Mouse (Mus musculus): ENCODE measurements at regions not wholly inside any gene's neighbourhood (a gene's known extent, or its start where the extent isn't known, plus 50 kb on each side); places are given as distances from the start of the nearest gene placed in this dataset.
A peak's percentile ranks its signal among the peaks of the same experiment; 100 is the strongest.

GRCm38 (mm10) chr12:32628552-32628951 is 190.8 kb upstream of the Nampt start:
- Histone ChIP-seq H3K9me3 (ENCODE audit: control insufficient read depth, low read length) (no peaks in the 10 kb centered on the region), H3K9ac (ENCODE audit: low read length) (no peak overlapping the region), H3K4me3 (ENCODE audit: low read depth, low read length) (no peak overlapping the region), H3K27me3 (ENCODE audit: control insufficient read depth, insufficient read depth, low read length) (no peaks in the 10 kb centered on the region), H3K4me2 (replicated peaks; ENCODE audit: low read depth) (no peak overlapping the region), H3K4me1 (replicated peaks; ENCODE audit: control insufficient read depth, insufficient read depth) (no peaks in the 10 kb centered on the region), H3K36me3 (ENCODE audit: control insufficient read depth, insufficient read depth, low read length) (no peaks in the 10 kb centered on the region), H3K27ac (replicated peaks) (no peak overlapping the region)
- ATAC-seq (ENCODE audit: low FRiP score, low TSS enrichment): no peak
- 58% methylated on average over 1 of the region's 1 CpGs for WGBS
- DNase-seq (ENCODE audit: low spot score): no peak
- TF ChIP-seq CTCF (IDR thresholded peaks at IDR 0.05; ENCODE audit: low read depth) (no peak), EP300 (optimal IDR thresholded peaks at IDR 0.05) (no peak)

DNA sequence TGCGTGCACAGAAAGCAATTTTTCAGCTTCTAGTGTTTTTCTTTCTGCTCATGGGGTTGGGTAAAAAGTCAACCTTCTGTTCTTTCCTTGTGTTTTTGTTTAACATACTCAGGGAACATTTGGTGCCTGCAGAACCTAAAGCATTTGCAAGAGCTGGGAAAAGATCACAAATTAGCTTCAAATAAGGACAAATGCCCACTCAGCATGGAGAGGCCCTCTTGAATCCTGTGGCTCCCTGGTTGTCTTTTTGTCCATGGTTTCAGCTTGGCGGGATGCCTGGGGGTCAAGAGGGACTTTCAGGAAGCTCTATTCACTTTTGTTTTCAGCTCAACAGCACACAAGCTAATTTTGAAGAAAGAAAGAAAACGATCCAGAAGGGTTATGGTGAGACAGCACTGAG is 186.4 kb upstream of the Nampt start:
- TF ChIP-seq CTCF (IDR thresholded peaks at IDR 0.05; ENCODE audit: low read depth): no peak
- TF ChIP-seq EP300 (optimal IDR thresholded peaks at IDR 0.05): no peak
- H3K9ac ChIP-seq (ENCODE audit: low read length): no peak overlapping the region
- H3K4me1 ChIP-seq (replicated peaks; ENCODE audit: control insufficient read depth, insufficient read depth): no peaks in the 10 kb centered on the region
- H3K27me3 ChIP-seq (ENCODE audit: control insufficient read depth, insufficient read depth, low read length): no peaks in the 10 kb centered on the region
- no peak overlapping the region for H3K4me3 ChIP-seq (ENCODE audit: low read depth, low read length)
- WGBS: 65% methylated on average over 3 of the region's 3 CpGs
- H3K9me3 ChIP-seq (ENCODE audit: control insufficient read depth, low read length): no peaks in the 10 kb centered on the region
- H3K27ac ChIP-seq (replicated peaks): 0 out of 2 replicates have a peak overlapping the region, but pooled peaks have one; percentile 8
- ATAC-seq (ENCODE audit: low FRiP score, low TSS enrichment) (no peak), DNase-seq (ENCODE audit: low spot score) (no peak)
- no peaks in the 10 kb centered on the region for H3K36me3 ChIP-seq (ENCODE audit: control insufficient read depth, insufficient read depth, low read length)
- H3K4me2 ChIP-seq (replicated peaks; ENCODE audit: low read depth): no peak overlapping the region

- DNase-seq (ENCODE audit: low spot score) (no peak), ATAC-seq (ENCODE audit: low FRiP score, low TSS enrichment) (no peak)
- Histone ChIP-seq H3K27ac (replicated peaks) (no peak overlapping the region), H3K27me3 (ENCODE audit: control insufficient read depth, insufficient read depth, low read length) (no peaks in the 10 kb centered on the region), H3K4me2 (replicated peaks; ENCODE audit: low read depth) (no peak overlapping the region), H3K4me1 (replicated peaks; ENCODE audit: control insufficient read depth, insufficient read depth) (no peaks in the 10 kb centered on the region), H3K9ac (ENCODE audit: low read length) (no peak overlapping the region), H3K9me3 (ENCODE audit: control insufficient read depth, low read length) (no peaks in the 10 kb centered on the region), H3K4me3 (ENCODE audit: low read depth, low read length) (no peak overlapping the region), H3K36me3 (ENCODE audit: control insufficient read depth, insufficient read depth, low read length) (no peaks in the 10 kb centered on the region)
- TF ChIP-seq EP300 (optimal IDR thresholded peaks at IDR 0.05) (no peak), CTCF (IDR thresholded peaks at IDR 0.05; ENCODE audit: low read depth) (no peak)
- 37% methylated on average over 5 of the region's 5 CpGs for WGBS
Measured at GRCm38 (mm10) chr12:32635055-32635454, 184.3 kb upstream of the Nampt start.

DNA sequence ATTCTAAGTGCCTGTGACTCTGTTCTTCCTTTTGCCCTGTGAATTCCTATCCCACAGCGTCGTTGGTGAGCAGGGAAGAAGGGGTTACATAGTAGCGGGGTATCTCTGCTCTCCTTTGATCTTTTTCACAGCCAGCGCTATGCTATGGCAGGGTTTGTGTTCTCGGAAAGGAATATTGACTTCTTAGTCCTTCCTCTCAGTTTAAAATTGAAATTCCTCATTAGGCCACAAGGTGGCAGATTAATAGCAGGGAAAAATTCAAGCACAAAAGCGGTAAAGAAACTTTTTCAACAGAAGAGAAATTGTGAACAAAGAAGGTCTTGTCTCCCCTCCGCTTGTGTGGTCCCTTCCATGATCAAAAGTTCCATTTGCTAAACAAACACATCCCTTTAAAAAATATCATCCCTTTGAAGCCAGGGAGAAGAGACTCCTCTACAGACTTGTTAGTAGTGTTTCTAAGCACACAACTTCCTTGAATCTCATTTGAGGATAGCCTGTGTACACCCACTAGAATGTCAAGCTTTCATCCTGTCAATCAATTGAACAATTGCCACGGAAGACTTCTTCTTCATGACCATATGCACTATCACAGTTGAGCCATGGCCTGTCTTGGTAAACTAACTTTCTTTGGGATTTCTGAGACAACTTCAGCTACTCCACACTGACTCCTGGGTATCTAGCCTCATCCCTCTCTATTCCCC is 181.8 kb upstream of the Nampt start:
- H3K4me3 ChIP-seq (ENCODE audit: low read depth, low read length): no peak overlapping the region
- H3K36me3 ChIP-seq (ENCODE audit: control insufficient read depth, insufficient read depth, low read length): no peaks in the 10 kb centered on the region
- H3K9me3 ChIP-seq (ENCODE audit: control insufficient read depth, low read length): no peaks in the 10 kb centered on the region
- H3K4me2 ChIP-seq (replicated peaks; ENCODE audit: low read depth): no peak overlapping the region
- no peak overlapping the region for H3K27ac ChIP-seq (replicated peaks)
- no peaks in the 10 kb centered on the region for H3K27me3 ChIP-seq (ENCODE audit: control insufficient read depth, insufficient read depth, low read length)
- H3K9ac ChIP-seq (ENCODE audit: low read length): no peak overlapping the region
- TF ChIP-seq CTCF (IDR thresholded peaks at IDR 0.05; ENCODE audit: low read depth) (peak; percentile 84), EP300 (optimal IDR thresholded peaks at IDR 0.05) (no peak)
- WGBS: 1% methylated on average over 8 of the region's 8 CpGs
- no peak for ATAC-seq (ENCODE audit: low FRiP score, low TSS enrichment)
- H3K4me1 ChIP-seq (replicated peaks; ENCODE audit: control insufficient read depth, insufficient read depth): no peaks in the 10 kb centered on the region
- DNase-seq (ENCODE audit: low spot score): no peak

GRCm38 (mm10) chr12:32640591-32640990 is 178.8 kb upstream of the Nampt start:
- Histone ChIP-seq H3K27ac (replicated peaks) (no peak overlapping the region), H3K9ac (ENCODE audit: low read length) (no peak overlapping the region), H3K27me3 (ENCODE audit: control insufficient read depth, insufficient read depth, low read length) (no peaks in the 10 kb centered on the region), H3K36me3 (ENCODE audit: control insufficient read depth, insufficient read depth, low read length) (no peaks in the 10 kb centered on the region), H3K4me2 (replicated peaks; ENCODE audit: low read depth) (no peak overlapping the region), H3K4me1 (replicated peaks; ENCODE audit: control insufficient read depth, insufficient read depth) (no peaks in the 10 kb centered on the region), H3K4me3 (ENCODE audit: low read depth, low read length) (no peak overlapping the region), H3K9me3 (ENCODE audit: control insufficient read depth, low read length) (no peaks in the 10 kb centered on the region)
- ATAC-seq (ENCODE audit: low FRiP score, low TSS enrichment) (no peak), DNase-seq (ENCODE audit: low spot score) (no peak)
- TF ChIP-seq CTCF (IDR thresholded peaks at IDR 0.05; ENCODE audit: low read depth) (no peak), EP300 (optimal IDR thresholded peaks at IDR 0.05) (no peak)
- WGBS: 58% methylated on average over 2 of the region's 2 CpGs

GRCm38 (mm10) chr12:32642493-32642892 is 176.9 kb upstream of the Nampt start:
- H3K27me3 ChIP-seq (ENCODE audit: control insufficient read depth, insufficient read depth, low read length): no peaks in the 10 kb centered on the region
- H3K9ac ChIP-seq (ENCODE audit: low read length): no peak overlapping the region
- H3K9me3 ChIP-seq (ENCODE audit: control insufficient read depth, low read length): no peaks in the 10 kb centered on the region
- DNase-seq (ENCODE audit: low spot score) (no peak), ATAC-seq (ENCODE audit: low FRiP score, low TSS enrichment) (no peak)
- no peak overlapping the region for H3K4me3 ChIP-seq (ENCODE audit: low read depth, low read length)
- 83% methylated on average over 1 of the region's 1 CpGs for WGBS
- no peak overlapping the region for H3K27ac ChIP-seq (replicated peaks)
- H3K36me3 ChIP-seq (ENCODE audit: control insufficient read depth, insufficient read depth, low read length): no peaks in the 10 kb centered on the region
- H3K4me1 ChIP-seq (replicated peaks; ENCODE audit: control insufficient read depth, insufficient read depth): no peaks in the 10 kb centered on the region
- TF ChIP-seq CTCF (IDR thresholded peaks at IDR 0.05; ENCODE audit: low read depth) (no peak), EP300 (optimal IDR thresholded peaks at IDR 0.05) (no peak)
- no peak overlapping the region for H3K4me2 ChIP-seq (replicated peaks; ENCODE audit: low read depth)

Measured in stomach, postnatal 0 days (tissue).